Mouse (Mus musculus) lung, postnatal 14 days (tissue): ENCODE results near the gene Il1rn.
A peak's percentile ranks its signal among the peaks of the same experiment; 100 is the strongest.

Experiments used
- DNase-seq: peaks from one replicate; pipeline ENCODE4 v3.0.0; 2021

Il1rn gene

DNA sequence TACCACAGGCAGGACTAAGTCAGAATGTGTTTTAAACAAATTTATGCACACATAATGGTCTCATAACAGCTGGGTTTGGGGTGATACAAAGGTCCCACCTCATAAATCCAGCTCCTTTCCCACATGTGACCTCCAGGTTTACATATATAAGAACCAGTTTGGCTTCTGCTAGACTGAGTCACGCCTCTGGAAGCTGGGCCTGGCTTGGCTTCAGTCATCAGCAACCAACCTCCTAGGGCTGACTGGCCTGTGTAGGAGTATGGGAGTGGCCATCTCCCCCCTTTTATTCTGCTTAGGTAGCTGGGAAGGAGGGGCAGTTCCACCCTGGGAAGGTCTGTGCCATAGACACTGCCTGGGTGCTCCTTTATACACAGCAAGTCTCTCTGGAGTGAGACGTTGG lies at the start of gene Il1rn:
TSS of gene Il1rn (plus strand) at position 309 of the 400 bp plus-strand sequence.
- DNase-seq = no peak

DNA sequence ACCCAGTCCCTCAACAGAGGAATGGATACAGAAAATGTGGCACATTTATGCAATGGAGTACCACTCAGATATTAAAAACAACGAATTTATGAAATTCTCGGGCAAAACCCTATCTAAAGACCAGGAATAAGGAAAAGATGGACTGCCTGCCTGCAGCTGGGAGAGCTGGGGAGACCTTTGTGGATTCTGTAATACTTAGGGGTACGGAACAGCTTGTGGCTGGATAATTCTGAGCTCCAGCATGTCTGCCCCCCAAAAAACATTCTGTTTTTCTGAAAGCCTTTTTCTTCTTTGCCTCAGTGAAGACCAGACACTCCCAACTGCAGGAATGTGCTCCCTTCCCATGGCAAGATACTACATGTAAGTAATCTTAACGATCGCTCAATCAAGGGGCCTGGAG lies 45.8 kb upstream of the Il1rn start, which contains the start of gene Il1f10:
TSS of gene Il1f10 (plus strand) at position 301 of the 400 bp plus-strand sequence.
- DNase-seq = no peak

DNA sequence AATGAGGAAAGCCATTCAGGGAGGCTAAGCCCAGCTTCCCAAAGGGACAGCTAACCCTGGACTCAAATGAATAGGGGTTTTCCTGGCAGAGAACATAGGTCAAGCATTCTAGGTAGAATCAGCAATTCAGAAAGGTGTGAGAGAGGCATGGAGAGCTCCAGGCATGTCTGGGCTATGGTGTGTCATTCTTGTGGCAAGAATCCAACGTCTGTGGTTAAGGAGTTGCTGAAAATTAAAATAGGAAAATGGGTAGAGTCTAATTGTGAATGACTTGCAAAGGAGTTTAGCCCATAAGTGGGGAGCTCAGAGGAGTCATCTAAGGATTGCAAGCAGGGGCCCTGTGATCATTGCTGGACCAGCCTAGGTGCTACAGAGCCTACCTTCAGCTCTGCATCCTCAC lies 42.0 kb upstream of the Il1rn start:
- DNase-seq = no peak

DNA sequence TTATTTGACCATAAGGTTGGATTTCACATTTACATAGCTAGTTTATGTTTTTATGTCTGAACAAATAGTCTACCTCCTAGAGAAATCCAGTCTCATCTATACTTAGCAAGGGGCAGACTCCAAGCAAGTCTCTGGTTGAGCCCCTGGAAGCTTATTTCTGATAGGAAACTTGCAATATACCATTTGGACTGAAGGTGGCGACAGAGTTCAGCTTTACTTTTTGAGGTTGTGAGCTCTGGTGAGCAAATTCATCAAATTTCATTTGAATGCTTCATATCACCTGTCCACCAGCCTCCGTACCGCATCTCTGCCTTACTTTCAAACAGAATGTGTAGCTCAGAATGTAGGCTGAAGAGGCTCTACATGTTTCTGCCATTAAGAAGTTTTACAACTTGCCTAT lies 39.8 kb upstream of the Il1rn start:
- DNase-seq = peak; percentile 52

DNA sequence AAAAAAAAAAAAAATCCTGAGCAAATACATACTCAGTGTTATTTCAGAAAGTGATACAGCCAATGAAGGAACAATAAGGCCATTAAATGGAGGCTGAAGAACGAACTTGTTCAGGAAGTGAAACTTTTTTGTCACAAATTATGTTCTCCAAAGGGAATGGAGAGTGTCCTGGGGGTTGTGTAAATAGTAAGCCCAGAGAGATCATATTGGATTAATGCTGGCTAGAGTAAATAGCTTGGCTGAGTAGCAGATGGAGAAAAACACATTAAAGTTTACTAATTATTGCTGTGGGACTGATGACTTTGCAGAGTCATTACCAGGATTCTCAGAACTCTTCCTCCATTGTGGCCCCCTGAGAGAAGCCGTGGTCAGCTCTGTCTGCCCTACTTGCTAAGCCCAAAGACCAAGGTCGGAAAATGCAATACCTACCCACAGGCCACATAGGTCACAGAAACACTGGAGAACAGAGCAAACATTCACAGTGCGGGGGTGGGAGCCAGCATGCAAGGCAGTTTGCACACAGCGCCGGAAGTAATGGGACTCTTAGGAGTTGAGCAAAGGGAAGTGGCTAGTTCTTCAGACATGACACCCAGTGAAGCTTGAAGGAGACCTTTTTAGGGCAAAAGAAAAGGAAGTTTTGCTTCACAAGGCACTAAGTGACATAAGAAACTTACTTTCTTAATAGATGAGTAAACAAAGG lies 25.2 kb upstream of the Il1rn start:
- DNase-seq = peak; percentile 17

DNA sequence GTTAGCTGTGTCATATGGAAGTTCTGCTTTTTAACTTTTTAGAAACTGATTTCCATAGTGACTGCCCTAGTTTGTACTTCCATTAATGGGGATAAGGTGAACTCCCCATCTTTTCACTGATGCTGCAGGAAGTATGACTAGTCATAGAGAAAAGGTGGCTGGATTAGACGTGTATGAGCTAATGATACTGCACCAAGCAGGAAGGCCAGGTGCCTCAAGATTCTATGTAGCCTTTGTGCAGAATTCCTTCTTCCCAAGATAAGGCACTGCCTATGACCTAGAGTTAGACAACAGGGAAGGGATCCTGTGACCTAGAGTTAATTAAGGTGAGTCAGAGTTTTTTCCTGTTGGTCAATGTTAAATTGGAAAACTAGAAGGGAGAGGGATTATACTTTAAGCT lies 19.7 kb upstream of the Il1rn start:
- no peak for DNase-seq

DNA sequence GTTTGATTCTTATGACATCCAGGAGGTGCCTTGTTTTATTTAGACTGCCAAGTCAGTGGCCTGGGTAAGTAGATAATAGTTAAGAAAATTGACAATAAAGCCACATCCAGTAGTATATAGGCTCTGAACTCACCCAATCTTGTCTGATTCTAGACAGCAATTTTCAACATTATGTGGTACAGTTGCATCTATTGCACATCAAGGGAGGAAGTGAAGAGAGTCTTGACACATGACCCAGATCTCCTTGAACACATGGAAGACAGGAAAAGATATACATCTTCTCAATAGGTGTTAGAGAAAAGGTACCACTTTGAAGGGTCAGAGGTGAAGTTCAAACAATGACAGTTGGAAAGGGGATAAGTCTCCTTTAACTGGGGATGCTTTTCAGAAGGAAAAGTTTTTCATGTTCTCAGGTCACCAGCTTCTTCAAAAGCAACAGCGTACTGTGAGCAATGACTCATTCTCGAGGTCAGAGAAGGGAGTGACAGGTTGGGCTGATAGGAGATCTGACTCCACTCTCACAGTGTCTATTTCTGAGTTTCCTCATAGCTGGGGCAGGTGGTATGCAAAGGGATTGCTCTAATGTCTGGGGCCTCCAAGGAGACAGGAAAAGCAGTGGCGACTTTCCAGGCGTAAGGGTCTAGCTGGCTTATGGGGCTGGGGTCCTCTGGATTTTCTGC lies 18.6 kb upstream of the Il1rn start:
- DNase-seq = no peak

DNA sequence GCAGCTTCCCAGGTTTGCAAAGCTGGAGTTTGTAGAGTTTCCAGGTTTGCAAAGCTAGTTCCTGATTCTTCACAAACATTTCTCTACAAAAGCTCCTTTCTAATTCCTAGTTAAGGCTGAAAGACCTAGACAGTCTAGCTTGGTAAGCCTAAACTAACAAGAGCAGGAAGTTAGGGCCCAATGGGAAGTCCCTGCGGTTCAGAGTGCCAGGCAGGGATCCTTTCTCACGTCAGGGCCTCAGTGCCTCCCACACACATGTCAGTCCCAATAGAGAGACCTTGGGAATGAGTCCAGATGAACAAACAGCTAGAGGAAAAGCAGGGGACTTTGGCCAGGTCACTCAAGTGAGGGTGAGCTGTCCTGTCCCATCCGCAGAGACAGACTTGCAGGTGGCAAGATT lies 1.3 kb upstream of the Il1rn start:
- DNase-seq = no peak

DNA sequence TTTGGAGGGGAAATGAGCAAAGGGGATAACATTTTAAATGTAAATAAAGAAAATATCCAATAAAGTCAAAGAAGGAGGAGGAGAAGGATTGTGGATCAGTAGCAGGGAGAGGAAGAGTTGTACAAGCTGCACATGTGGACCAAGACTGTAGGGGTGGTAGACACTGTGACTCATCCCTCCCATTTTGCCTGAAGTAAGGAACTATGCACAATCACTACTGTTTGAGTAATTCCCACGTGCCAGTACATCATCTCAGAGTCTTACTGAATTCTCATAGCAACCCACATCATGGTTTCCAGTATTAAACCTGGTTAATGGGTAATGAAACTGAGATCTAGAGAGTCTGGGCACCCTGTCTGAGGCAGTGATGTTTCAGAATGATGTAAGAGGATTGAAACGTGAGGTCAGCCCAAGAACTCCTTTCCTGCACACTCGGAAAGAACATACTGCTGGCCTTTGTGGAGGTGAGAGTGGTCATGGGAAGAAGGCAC lies 4.8 kb downstream of the Il1rn start:
- DNase-seq = no peak

DNA sequence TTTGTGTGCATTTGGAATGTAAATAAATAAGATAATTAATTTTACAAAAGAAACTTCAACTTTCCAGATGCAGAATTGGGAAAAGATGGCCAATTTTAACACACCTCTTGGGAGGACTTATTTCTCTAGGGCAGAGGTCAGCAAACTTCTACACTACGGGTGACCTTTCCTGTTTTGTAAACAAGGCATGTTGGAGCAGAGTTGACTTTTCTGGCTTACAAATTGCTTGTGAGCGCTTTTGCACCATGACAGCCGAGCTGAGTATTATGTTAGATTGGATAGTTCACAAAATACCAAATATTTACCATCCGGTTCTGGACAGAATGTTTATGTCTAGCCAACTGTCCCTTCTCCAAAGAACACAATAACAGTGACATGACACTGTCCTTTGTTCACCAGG lies 8.0 kb downstream of the Il1rn start:
- no peak for DNase-seq

DNA sequence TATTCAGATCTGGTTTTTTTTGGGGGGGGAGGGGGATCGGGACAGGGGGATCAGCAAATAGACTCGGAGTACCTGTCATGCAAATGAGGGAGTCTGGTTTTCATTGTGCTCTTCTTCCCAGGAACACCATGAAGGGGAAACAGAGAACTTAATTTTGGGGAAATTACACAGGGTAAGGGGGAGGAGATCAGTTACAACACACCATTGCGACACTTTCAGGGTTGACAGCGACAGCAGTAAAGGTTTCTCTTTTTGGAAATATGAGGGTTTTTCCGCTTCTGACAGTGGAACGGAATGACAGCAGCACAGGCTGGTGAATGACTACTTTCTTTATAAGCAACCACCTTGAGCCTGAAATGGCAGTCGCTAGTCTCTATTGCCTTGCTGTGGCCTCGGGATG lies 8.4 kb downstream of the Il1rn start:
- peak; percentile 8 for DNase-seq

DNA sequence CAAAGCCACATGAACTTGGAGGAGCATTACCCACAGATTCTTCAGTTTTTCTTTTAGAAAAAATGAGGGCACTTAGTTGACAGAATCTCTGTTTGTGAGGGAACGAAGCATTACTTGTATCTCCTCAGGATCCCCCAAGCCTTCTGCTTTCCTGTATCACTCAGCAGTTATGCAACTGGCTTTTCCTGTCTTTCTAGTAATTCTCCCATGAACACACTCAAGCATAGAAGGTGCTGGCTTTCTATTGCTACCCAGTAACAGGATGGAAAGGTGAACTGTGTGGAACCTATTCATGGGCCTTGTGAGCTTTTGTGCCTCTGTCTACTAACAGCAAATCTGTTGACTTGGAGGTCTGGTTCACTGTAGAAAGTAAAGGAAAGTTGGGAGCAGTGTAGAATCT lies 11.3 kb downstream of the Il1rn start:
- DNase-seq = no peak

DNA sequence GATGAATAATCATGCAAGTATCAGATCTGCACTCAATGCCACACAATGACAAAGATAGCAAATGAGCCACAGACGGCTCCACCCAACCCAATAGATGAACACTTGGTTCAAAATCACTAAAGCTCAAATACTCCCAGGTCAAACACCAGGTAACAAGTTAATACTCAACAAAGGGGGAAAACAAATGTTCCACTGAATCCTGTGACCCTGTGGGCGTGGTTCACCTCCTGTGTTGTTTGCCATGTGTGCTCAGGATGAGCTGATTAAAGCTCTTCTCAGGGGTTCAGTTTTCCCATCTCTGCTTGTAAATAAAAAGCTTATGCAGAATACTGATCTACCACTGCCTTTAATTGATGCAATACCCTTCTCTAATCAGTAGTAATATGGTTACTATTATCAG lies 14.5 kb downstream of the Il1rn start:
- DNase-seq = no peak

DNA sequence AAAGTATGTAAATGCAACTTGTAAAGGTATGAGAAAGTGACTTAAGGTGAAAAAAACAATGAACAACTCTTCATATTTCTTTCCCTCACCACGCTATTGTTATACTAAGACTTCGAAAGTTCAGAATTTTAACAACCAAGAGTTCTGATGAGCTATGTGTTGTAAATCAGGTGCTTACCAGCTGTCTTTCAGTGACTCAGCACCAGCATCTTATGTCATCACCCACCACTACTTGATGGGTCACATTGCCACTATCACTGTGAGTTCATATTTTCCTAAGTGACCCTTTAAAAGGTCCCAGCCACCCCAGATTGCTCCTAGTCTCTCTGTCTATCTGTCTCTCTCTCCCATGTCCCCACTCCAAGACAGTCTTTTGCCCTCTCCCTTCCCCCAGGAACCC lies 16.4 kb downstream of the Il1rn start:
- DNase-seq = no peak

DNA sequence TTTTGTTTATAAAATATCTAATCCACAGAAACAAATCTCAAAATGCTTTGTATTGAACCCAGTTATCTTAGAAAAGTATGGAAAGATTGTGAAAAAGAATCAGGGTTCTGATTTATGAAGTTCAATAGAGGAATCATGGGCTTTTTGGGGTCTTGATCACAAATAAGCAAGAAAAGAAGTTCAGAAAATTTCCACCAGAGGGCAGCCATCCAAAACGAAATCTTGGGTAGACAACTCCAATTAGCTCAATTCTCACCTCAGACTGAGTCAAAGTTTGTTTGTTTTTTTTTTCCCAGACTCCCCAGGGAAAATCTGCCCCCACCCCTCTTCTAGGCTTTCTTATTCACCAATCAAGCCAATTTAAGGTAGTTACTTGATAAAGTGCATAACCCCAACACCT lies 21.0 kb downstream of the Il1rn start:
- peak; percentile 48 for DNase-seq

DNA sequence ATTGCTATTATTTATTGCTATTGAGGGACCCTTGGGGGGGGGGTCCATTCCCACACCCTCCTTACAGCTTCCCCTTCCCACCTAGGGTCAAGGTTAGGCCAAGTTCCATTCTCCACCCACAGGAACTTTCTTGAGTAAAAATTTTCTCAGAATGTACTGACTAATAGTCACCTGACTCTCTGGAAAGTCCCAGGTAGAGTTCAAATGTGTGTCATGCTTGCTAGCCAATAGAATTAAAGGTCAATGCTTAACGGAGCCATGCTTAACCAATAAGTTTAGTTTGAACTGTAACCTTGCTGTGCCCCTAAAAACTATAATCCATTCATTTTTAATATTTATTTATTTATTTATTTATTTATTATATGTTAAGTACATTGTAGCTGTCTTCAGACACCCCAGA lies 22.7 kb downstream of the Il1rn start:
- DNase-seq = no peak

DNA sequence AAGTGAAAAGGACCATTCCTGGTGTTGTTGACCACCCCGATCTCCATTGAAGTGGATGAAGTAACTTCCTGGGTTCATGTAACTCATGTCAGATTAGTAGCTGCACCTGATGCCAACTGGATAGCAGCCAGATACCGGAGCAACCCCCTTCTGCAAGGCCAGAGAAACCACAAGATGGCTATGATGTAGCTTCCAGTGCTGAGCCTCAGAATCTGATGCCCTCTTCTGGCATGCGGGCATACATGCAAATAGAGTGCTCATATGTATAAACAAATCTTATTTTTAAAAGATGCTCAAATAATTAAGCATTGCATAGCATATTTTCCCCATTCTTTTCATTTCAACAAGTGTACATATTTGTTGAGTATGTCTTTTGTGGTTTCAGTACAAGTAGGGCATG lies 27.2 kb downstream of the Il1rn start:
- DNase-seq = no peak

DNA sequence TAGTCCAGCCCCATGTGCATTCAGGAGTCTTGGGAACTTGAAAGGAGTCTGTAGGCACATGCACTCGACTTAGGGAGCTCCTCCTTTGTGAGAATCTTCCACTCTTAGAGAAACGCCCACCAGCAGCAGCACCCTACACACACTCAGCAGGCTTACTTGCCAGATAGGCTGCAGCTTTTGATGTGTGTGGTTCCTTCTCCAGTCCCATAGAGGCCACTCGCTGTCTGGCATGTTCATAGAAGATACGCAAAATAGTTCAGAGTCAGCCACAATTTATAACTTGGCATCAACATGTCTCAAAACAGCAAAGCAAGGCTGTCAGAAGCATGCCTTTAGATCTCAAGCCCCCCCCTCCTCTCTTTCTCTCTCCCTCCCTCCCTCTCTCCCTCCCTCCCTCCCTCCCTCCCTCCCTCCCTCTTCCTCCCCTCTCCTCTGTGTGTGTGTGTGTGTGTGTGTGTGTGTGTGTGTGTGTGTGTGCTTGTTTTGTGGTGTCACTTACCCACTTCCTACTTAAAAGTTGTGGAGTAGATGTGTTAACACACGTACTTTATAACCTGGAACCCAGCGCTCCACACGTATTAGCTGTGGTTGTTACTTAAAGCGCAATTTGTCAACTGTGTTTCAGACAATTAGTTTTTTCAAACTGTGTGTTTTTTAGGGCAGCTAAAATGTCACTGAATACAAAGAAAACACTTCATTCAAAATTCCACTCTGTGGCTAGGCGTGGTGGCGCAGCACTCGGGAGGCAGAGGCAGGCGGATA lies 29.7 kb downstream of the Il1rn start:
- DNase-seq = no peak

DNA sequence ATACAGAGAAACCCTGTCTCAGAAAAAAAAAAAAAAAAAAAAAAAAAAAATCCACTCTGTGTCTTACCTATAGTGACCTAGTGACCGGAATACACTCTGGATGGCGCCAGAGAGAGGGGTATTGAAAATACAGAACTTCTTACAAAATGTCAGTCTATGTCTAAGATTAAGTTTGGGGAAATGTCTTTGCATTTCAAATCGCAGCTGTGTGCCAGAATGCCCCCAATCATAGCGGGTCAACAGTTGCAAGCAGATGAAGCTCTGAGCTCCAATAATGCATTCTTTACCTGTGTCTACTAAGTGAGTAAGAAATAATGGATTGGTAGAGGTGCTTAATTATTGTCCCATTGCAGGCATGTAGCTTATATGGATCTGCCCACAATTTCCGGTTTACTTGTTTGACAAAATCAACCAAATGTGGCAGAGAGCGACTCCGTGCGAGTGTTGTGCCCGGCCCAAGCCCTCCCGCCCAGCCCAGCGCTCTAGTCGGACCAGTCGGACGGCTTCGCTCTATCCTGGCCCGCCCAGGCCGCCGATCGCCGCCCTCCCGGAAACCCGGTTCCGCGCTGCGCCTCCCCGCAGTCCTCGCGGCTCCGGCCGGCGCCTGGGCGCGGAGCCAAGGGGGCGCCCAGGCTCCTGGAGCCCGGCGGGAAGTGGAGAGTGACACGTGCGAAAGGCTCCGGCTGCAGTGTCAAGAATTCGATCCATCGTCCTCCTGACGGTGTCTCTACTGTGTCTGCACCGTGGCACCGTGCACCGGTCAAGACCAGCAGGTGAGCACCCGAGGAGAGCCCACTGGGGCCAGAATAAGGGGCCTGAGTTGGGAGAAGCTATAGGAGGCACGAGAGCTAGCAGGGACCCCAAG lies 30.6 kb downstream of the Il1rn start, which contains the start of gene Psd4:
TSS of gene Psd4 (plus strand) at position 551 of the 865 bp plus-strand sequence.
- peak; percentile 76 for DNase-seq

DNA sequence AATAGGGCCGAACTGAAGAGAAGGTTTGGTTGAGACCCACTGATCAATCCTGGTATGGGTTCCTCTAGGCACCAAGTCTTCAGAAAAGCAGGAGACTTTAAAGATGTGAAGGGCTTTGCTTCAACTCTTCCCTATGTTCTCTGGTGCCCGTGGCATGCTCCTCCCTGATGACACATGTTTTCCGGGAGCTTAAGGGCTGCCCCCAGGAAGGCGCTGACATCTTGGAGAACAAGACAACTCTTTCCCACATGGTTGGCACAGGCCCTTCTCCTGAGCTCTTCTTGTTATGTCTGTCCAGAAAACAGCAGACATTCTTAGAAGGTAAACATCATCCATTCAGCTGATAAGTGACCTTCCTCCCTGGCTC lies 31.2 kb downstream of the Il1rn start:
- no peak for DNase-seq

DNA sequence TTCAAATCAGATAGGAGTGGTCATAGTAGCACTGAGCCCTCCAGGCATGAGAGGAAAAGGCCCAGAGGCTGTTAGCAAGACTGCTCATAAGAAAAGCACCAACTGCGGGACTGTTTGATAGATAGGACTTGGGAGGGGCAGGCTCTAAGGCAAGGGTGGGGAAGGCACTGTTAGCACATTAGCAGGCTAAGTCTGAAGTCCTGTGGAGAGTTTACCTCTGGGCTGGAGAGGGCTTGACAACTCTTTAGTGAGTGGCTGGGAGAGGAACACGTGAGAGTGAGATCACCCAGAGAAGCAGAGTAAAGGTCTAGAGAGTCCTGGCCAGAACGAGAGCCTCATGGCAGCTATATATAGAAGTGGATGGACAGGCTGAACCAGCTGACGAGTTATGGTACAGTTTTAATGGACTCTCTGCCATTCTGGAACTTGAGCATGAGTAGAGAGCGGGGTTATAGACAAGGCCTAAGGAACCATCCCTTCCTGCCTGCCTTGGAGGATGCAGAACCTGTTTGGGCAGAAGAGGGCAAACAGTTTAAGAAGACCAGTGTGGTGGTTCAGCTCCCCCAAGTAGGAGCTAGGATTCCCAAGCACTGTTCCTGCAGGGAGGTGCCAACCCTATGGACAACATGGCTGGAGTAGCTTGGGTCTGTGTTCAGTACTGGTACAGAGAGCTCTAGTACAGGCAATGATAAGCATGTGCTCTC lies 42.2 kb downstream of the Il1rn start:
- peak; percentile 16 for DNase-seq
